ENCODE assay signal across 8 mouse cellular contexts in the genomic region with DNA sequence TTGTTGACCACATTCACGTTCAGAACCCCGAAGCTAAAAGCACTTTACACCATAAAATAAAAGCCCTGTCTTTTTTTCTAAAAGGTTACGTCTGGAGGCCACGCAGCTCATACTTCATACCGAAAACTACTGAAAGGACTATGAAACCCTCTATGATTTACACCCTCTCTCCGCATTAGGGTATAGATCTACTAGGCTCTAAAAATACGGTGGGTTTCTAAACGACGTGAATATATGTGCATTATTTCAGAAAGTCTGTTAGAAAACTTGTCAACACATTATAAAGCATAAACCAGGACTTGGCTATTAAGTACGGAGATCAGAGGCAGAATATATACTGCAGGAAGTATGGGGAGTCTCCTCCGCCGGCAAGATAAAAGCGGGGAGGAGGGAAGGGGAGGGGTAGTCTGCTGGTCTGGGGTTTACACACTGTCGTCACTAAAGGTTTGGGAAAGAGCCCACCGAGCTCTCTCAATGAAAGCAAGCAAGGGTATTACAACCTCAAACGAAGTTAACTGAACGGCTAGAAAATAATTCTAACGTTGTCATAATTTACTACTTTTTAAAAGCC. TPM values are rescaled to one million over a fixed set of nuclear protein-coding genes. Genes with fewer than 3 reads are reported as not detected.
DNase-seq lines count a peak whose midpoint lies in the region; ATAC-seq lines count a peak whose summit lies in the region.

No protein-coding gene starts in this region.

- no peaks in the 10 kb centered on the region; the same call in 1 of the 2 replicates for H3K27me3 ChIP-seq in intestine, embryonic 16.5 days (replicated peaks; ENCODE audit: control insufficient read depth, insufficient read depth, low read length)
- no peaks in the 10 kb centered on the region for H3K27me3 ChIP-seq in neural tube, embryonic 12.5 days (replicated peaks)

- H3K9ac ChIP-seq in intestine, embryonic 16.5 days (ENCODE audit: low read depth, low read length), result no peak overlapping the region
- H3K9ac ChIP-seq in neural tube, embryonic 12.5 days, result peak overlapping the region; percentile 0; the same call in 1 of the 2 replicates

- 3% methylated on average over 18 of the region's 18 CpGs for WGBS in intestine, embryonic 16.5 days
- WGBS in neural tube, embryonic 12.5 days, result under 1% methylated on average over 18 of the region's 18 CpGs

- no peak overlapping the region for H3K27ac ChIP-seq in intestine, embryonic 16.5 days (ENCODE audit: low read length)
- no peak overlapping the region for H3K27ac ChIP-seq in neural tube, embryonic 12.5 days

- H3K4me3 ChIP-seq in intestine, embryonic 16.5 days (ENCODE audit: low read length), result peak overlapping the region; percentile 21
- H3K4me3 ChIP-seq in neural tube, embryonic 12.5 days, result peak overlapping the region; percentile 31

- peaks cover 13% of the 10 kb centered on the region for H3K4me1 ChIP-seq in intestine, embryonic 16.5 days (ENCODE audit: control insufficient read depth, insufficient read depth, low read length)
- H3K4me1 ChIP-seq in neural tube, embryonic 12.5 days, result peaks cover 7% of the 10 kb centered on the region

- DNase-seq in frontal cortex, postnatal 14 days (ENCODE audit: low spot score in 2 of 2), result no peak
- DNase-seq in embryo, embryonic 9.5 days (ENCODE audit: extremely low spot score), result peak; percentile 62
- DNase-seq in gastrocnemius, adult 8-10 months (ENCODE audit: low spot score in 2 of 2), result no peak
- no peak for DNase-seq in ovary, postnatal 14 days (ENCODE audit: low spot score)
- DNase-seq in left cerebral cortex, postnatal 10 days (ENCODE audit: extremely low spot score in 1 of 2, low spot score in 2 of 2), result no peak

- no peaks in the 10 kb centered on the region for H3K9me3 ChIP-seq in intestine, embryonic 16.5 days (ENCODE audit: control insufficient read depth, low read length)
- H3K9me3 ChIP-seq in neural tube, embryonic 12.5 days, result no peaks in the 10 kb centered on the region

- 0 out of 2 replicates have a peak, but pooled peaks have one; percentile 20 for ATAC-seq in frontal cortex, adult (ENCODE audit: low TSS enrichment)
- ATAC-seq in intestine, embryonic 16.5 days, result no peak
- 0 out of 2 replicates have a peak, but pooled peaks have one; percentile 14 for ATAC-seq in neural tube, embryonic 12.5 days (ENCODE audit: low FRiP score, low read depth)

- H3K4me2 ChIP-seq in intestine, embryonic 16.5 days (ENCODE audit: low read depth, low read length), result peak overlapping the region; percentile 58
- peak overlapping the region; percentile 79 for H3K4me2 ChIP-seq in neural tube, embryonic 12.5 days (replicated peaks)

- H3K36me3 ChIP-seq in intestine, embryonic 16.5 days (ENCODE audit: control insufficient read depth, insufficient read depth, low read length), result no peaks in the 10 kb centered on the region
- no peaks in the 10 kb centered on the region for H3K36me3 ChIP-seq in neural tube, embryonic 12.5 days

- intact Hi-C loops in left cerebral cortex, postnatal 10 days (cut with DNase I), result loop anchor here (10.0 kb wide), 1 partner anchor 2001 kb away; no protein-coding TSS in a partner anchor

RNA-seq across cellular contexts. Expression of gene A830031A19Rik, which starts 0.7 kb away (rescaled TPM):
- polyA plus RNA-seq in intestine, embryonic 16.5 days (2015; fragmentation: Nextera tagmentation; extraction: Ambion mirVana), result not detected in 2 replicates
- polyA plus RNA-seq in neural tube, embryonic 12.5 days (2016; fragmentation: Nextera tagmentation; extraction: Ambion mirVana), result not detected in 2 replicates
- not detected for total RNA-seq in gastrocnemius, adult 8-10 months (2022)
- total RNA-seq in left cerebral cortex, postnatal 10 days (2021), result under 1 TPM; 0.49 to 0.94 TPM

RNA-seq across cellular contexts. Expression of gene Bcl11a, which starts 3.8 kb away (rescaled TPM):
- 13.1 and 14.8 TPM in 2 replicates for polyA plus RNA-seq in intestine, embryonic 16.5 days (2015; fragmentation: Nextera tagmentation; extraction: Ambion mirVana)
- 96.6 and 101 TPM in 2 replicates for polyA plus RNA-seq in neural tube, embryonic 12.5 days (2016; fragmentation: Nextera tagmentation; extraction: Ambion mirVana)
- under 1 TPM in 2 of 4 experiments, not detected in 2; 0.07 to 0.17 TPM for total RNA-seq in gastrocnemius, adult 8-10 months (2022)
- total RNA-seq in left cerebral cortex, postnatal 10 days (2021), result 100 to 1,000 TPM; 142 to 145 TPM

Comparison
In these comparisons a context has a peak if more than half of its experiments do, and no peak if none do; other contexts are left out.
1. RNA of gene Bcl11a, which starts 3.8 kb away (total RNA-seq): 142 to 145 TPM in left cerebral cortex, postnatal 10 days; 0.07 to 0.17 TPM in gastrocnemius, adult 8-10 months; every median in the first group is over 100 times any median in the second.